Mouse (Mus musculus) kidney, embryonic 14.5 days (tissue): ENCODE data around the gene Atp2b2. TPM values are rescaled to one million over a fixed set of nuclear protein-coding genes. Genes with fewer than 3 reads are reported as not detected.
A peak's percentile ranks its signal among the peaks of the same experiment; 100 is the strongest.

Source experiments
- ATAC-seq: fragments of 200-750 bp; cut with Nextera tagmentation; 2 replicates; pipeline ENCODE4 v1.8.0; 2017; ENCODE audit warnings: moderate number of reproducible peaks, mild to moderate bottlenecking, moderate TSS enrichment, moderate library complexity; ENCODE audit not compliant: low FRiP score, low TSS enrichment
- H3K27ac ChIP-seq: fragments of 300-500 bp; sonication (generic); 2 replicates; pipeline ENCODE4 v1.5.1; 2014; ENCODE audit warnings: low read depth, mild to moderate bottlenecking, low read length, moderate library complexity, mixed read lengths
- H3K27me3 ChIP-seq: fragments of 300-500 bp; sonication (generic); 2 replicates; pipeline ENCODE4 v1.6.1; 2014; ENCODE audit warnings: mild to moderate bottlenecking, low read length; ENCODE audit not compliant: control insufficient read depth, insufficient read depth
- H3K36me3 ChIP-seq: fragments of 300-500 bp; sonication (generic); 2 replicates; pipeline ENCODE4 v1.6.1; 2014; ENCODE audit warnings: low read length, mixed read lengths; ENCODE audit not compliant: control insufficient read depth, insufficient read depth
- H3K4me1 ChIP-seq: fragments of 300-500 bp; sonication (generic); 2 replicates; pipeline ENCODE4 v1.6.1; 2014; ENCODE audit warnings: low read length, mixed read lengths; ENCODE audit not compliant: control insufficient read depth, insufficient read depth
- H3K4me2 ChIP-seq: fragments of 300-500 bp; sonication (generic); replicated peaks from 2 replicates; pipeline ENCODE4 v1.6.1; 2014; ENCODE audit warnings: low read depth, mild to moderate bottlenecking, low read length
- H3K4me3 ChIP-seq: fragments of 300-500 bp; sonication (generic); 2 replicates; pipeline ENCODE4 v1.5.1; 2014; ENCODE audit warnings: mild to moderate bottlenecking, low read length
- H3K9ac ChIP-seq: fragments of 300-500 bp; sonication (generic); 2 replicates; pipeline ENCODE4 v1.6.1; 2014; ENCODE audit warnings: low read depth, mild to moderate bottlenecking, low read length, moderate library complexity
- H3K9me3 ChIP-seq: fragments of 300-500 bp; sonication (generic); 2 replicates; pipeline ENCODE4 v1.6.1; 2016; ENCODE audit warnings: low read length; ENCODE audit not compliant: control insufficient read depth
- WGBS: fragments of 180-500 bp; shearing (Covaris S2); extraction: QIAGEN DNeasy Blood & Tissue Kit; methylation state at CpG from one replicate; pipeline ENCODE4 v1.1.7; 2014; 5-methylcytosine and 5-hydroxymethylcytosine counted together
- polyA plus RNA-seq: library from polyadenylated mRNA; unstranded; fragments of >200 nt; fragmentation: Nextera tagmentation; extraction: Ambion mirVana; gene quantifications from 2 replicates; pipeline ENCODE4 v1.2.1, GENCODE M21; 2014

The Atp2b2 gene
- polyA plus RNA-seq, 1 experiment from 2014 or later, result 0.47 TPM

DNA sequence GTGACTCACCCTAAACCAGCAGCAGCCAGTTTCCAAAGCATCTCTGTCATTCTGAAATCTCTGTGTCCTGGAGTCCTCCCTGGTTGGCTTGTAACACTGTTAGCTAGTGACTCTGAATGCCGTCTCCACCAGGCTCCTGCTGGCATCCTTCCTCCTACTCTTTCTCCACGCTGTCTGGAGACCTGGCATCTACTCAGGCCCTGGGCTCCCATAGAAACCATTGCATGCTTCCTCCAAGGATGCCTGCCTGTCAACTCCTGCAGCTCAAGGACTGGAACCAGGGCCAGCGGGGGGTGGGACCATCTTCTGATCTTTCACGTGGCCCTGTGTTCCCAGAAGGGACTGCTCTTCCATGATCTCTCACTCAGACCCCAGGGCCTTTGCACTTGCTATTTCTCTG, 231.7 kb downstream of the Atp2b2 start:
- H3K4me3 ChIP-seq, result no peak overlapping the region
- H3K4me2 ChIP-seq, result no peak overlapping the region
- no peaks in the 10 kb centered on the region for H3K4me1 ChIP-seq
- H3K9me3 ChIP-seq, result no peaks in the 10 kb centered on the region
- no peaks in the 10 kb centered on the region for H3K36me3 ChIP-seq
- no peaks in the 10 kb centered on the region for H3K27me3 ChIP-seq
- no peak for ATAC-seq
- whole genome bisulfite sequencing, result 77% methylated on average over 4 of the region's 4 CpGs
- no peak overlapping the region for H3K27ac ChIP-seq
- no peak overlapping the region for H3K9ac ChIP-seq

- H3K4me2 ChIP-seq, result no peak overlapping the region
- 83% methylated on average over 5 of the region's 5 CpGs for WGBS
- ATAC-seq, result no peak
- no peak overlapping the region for H3K4me3 ChIP-seq
- no peaks in the 10 kb centered on the region for H3K9me3 ChIP-seq
- H3K9ac ChIP-seq, result no peak overlapping the region
- no peaks in the 10 kb centered on the region for H3K27me3 ChIP-seq
- H3K36me3 ChIP-seq, result no peaks in the 10 kb centered on the region
- H3K4me1 ChIP-seq, result no peaks in the 10 kb centered on the region
- H3K27ac ChIP-seq, result no peak overlapping the region
Observed at GRCm38 (mm10) chr6:113806241-113806640, 236.2 kb downstream of the Atp2b2 start.

DNA sequence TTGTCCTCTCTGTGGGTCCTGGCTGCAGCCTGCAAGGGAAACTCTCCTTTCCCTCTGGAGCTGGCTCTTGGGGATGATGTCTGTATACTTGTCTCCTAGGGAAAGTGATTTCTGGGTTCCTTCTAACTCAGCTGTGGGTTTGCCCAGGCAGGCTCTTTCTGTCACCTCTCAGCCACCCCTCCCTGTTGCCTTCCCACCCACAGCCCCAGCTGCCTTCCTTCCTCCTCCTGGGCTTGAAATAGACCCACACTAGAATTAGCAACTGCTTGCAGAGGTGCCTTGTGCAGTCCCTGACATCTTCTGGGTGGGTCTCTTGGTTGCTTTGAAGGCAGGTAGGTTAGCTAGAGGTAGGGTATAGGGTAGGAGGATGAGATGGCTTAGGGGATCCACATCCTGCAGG, 241.2 kb downstream of the Atp2b2 start:
- Histone ChIP-seq H3K4me2 (no peak overlapping the region), H3K36me3 (no peaks in the 10 kb centered on the region), H3K9ac (no peak overlapping the region), H3K9me3 (no peaks in the 10 kb centered on the region), H3K27me3 (peaks cover 4% of the 10 kb centered on the region; the same call in 1 of the 2 replicates), H3K4me3 (no peak overlapping the region), H3K4me1 (peaks cover under 1% of the 10 kb centered on the region; the same call in 1 of the 2 replicates), H3K27ac (no peak overlapping the region)
- no peak for ATAC-seq

- Histone ChIP-seq H3K27me3 (peaks cover 4% of the 10 kb centered on the region; the same call in 1 of the 2 replicates), H3K36me3 (no peaks in the 10 kb centered on the region), H3K27ac (no peak overlapping the region), H3K9me3 (no peaks in the 10 kb centered on the region), H3K9ac (no peak overlapping the region), H3K4me1 (peaks cover 12% of the 10 kb centered on the region), H3K4me3 (no peak overlapping the region), H3K4me2 (no peak overlapping the region)
- 67% methylated on average over 3 of the region's 3 CpGs for WGBS
- ATAC-seq, result no peak
Observed at GRCm38 (mm10) chr6:113799915-113800314, 242.5 kb downstream of the Atp2b2 start.

GRCm38 (mm10) chr6:113799349-113799748, 243.1 kb downstream of the Atp2b2 start:
- Histone ChIP-seq H3K4me2 (no peak overlapping the region), H3K9me3 (no peaks in the 10 kb centered on the region), H3K36me3 (no peaks in the 10 kb centered on the region), H3K4me1 (peaks cover 15% of the 10 kb centered on the region), H3K27ac (no peak overlapping the region), H3K27me3 (peaks cover 4% of the 10 kb centered on the region; the same call in 1 of the 2 replicates), H3K9ac (no peak overlapping the region), H3K4me3 (no peak overlapping the region)
- 52% methylated on average over 9 of the region's 9 CpGs for WGBS
- no peak for ATAC-seq

GRCm38 (mm10) chr6:113798921-113799320, 243.5 kb downstream of the Atp2b2 start:
- Histone ChIP-seq H3K27ac (no peak overlapping the region), H3K27me3 (peaks cover 4% of the 10 kb centered on the region; the same call in 1 of the 2 replicates), H3K9me3 (no peaks in the 10 kb centered on the region), H3K4me1 (peaks cover 15% of the 10 kb centered on the region), H3K4me2 (no peak overlapping the region), H3K36me3 (no peaks in the 10 kb centered on the region), H3K9ac (no peak overlapping the region), H3K4me3 (no peak overlapping the region)
- WGBS, result 34% methylated on average over 2 of the region's 2 CpGs
- no peak for ATAC-seq

DNA sequence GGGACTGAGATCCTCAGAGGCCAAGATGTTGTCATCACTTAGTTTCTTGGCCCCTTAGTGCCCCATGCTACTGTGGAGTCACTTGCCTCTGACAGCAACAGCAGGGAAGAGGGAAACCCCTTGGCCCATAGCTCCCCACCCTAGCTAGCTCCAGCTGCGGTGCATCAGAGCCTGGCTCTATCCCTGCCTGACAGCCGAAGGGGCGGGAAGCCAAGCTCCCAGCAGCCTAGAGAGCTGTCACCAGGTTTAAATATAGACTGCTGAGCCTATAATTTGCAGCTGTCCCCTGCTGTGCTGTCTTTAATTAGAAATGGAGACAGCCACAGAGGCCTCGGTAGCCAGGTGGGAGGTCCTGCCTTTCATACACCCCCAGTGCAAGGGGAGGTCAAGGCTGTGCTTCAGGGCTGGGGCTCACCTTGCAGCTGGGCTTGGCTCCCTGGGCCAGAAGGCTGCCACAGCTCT, 247.1 kb downstream of the Atp2b2 start:
- Histone ChIP-seq H3K9ac (no peak overlapping the region), H3K4me2 (no peak overlapping the region), H3K27ac (peak overlapping the region; percentile 42; the same call in 1 of the 2 replicates), H3K4me1 (peaks cover 15% of the 10 kb centered on the region), H3K27me3 (peaks cover 7% of the 10 kb centered on the region; the same call in 1 of the 2 replicates), H3K9me3 (no peaks in the 10 kb centered on the region), H3K36me3 (no peaks in the 10 kb centered on the region), H3K4me3 (no peak overlapping the region)
- ATAC-seq, result peak; percentile 97
- WGBS, result 5% methylated on average over 4 of the region's 4 CpGs

- ATAC-seq, result no peak
- Histone ChIP-seq H3K9me3 (no peaks in the 10 kb centered on the region), H3K4me3 (no peak overlapping the region), H3K9ac (no peak overlapping the region), H3K36me3 (no peaks in the 10 kb centered on the region), H3K27ac (no peak overlapping the region), H3K27me3 (0 out of 2 replicates have a peak, but pooled peaks cover 2% of the 10 kb centered on the region), H3K4me1 (peaks cover 15% of the 10 kb centered on the region), H3K4me2 (no peak overlapping the region)
- 82% methylated on average over 5 of the region's 5 CpGs for WGBS
Observed at GRCm38 (mm10) chr6:113792368-113792767, 250.0 kb downstream of the Atp2b2 start.

DNA sequence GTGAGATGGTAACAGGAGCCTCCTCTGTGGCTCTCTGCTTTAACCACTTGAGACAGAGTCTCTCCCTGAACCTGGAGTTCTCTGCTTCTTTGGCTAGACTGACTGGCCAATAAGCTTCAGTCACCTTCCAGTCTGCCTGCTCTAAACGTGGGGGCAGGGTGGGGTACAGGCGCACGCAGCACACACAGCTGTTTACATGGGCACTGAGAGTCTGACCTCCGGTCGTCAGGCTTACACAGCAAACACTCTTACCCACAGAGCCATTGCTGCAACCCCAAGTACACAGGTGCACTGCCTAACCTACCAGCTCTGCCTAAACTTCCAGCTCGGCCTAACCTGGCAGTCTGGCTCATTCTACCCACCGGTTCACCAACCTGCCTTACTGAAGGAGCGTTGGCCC, 251.4 kb downstream of the Atp2b2 start:
- Histone ChIP-seq H3K27me3 (0 out of 2 replicates have a peak, but pooled peaks cover 2% of the 10 kb centered on the region), H3K9me3 (no peaks in the 10 kb centered on the region), H3K4me1 (peaks cover 13% of the 10 kb centered on the region), H3K4me3 (no peak overlapping the region), H3K36me3 (no peaks in the 10 kb centered on the region), H3K9ac (no peak overlapping the region), H3K27ac (no peak overlapping the region), H3K4me2 (no peak overlapping the region)
- no peak for ATAC-seq
- WGBS, result 75% methylated on average over 8 of the region's 8 CpGs
